Mouse (Mus musculus): ENCODE measurements around the gene Efna2. TPM values are rescaled to one million over a fixed set of nuclear protein-coding genes. Genes with fewer than 3 reads are reported as not detected.

The Efna2 gene
- total RNA-seq, 1 experiment from 2014 or later, result not detected

DNA sequence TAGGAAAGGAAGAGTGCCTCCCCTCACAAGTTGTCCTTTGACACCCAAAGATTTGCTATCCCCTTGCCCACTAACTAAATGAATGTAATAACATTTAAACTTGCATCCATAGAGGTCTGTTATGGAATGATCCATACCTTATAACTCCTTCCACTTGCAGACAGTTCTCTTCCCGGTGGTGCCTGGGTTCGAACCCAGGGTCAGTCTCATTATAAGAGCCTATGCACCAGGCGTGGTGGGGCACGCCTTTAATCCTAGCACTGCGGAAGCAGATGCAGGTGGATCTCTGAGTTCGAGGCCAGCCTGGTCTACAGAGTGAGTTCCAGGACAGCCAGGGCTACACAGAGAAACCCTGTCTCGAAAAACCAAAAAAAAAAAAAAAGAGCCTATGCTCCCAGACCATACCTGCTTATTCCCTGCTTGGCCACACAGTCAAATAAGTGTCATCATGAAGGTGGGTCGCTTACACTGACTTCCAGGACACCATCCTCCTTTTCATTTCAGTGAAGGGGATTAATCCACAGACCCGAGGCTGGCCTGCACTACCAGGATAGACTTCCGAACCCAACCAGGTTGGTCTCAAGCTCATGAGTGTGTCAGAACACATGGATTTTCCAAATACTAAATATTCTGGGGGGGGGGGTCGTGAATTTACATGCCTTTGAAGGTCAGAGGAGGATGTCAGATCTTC lies 39.2 kb upstream of the Efna2 start:
- no peak for ATAC-seq (replicated peaks in 1 of 2; ENCODE audit: insufficient read depth in 1 of 2, low FRiP score in 2 of 2, low TSS enrichment in 1 of 2, low read depth in 1 of 2, poor library complexity in 2 of 2, severe bottlenecking in 2 of 2)

DNA sequence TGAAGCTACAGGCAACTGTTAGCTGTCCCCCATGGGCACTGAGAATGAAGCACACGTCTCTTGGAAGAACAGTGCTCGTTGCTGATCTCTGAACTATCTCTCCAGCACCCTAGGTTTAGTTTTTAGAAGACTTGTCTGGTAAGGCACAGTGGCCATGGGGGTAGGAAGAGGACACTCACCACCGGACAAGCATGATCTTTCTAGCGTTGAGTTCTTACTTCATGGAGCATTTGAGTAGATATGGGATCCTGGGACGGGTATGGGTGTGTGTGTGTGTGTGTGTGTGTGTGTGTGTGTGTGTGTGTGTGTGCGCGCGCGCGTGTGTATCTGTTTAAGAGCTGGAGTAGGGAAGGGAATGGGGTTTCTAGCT lies 38.6 kb upstream of the Efna2 start, which contains the start of gene Cbarp:
Gene Cbarp, minus strand, starts transcription at position 170 of the 370 bp plus-strand sequence.
- ATAC-seq (replicated peaks in 1 of 2; ENCODE audit: insufficient read depth in 1 of 2, low FRiP score in 2 of 2, low TSS enrichment in 1 of 2, low read depth in 1 of 2, poor library complexity in 2 of 2, severe bottlenecking in 2 of 2), result no peak

DNA sequence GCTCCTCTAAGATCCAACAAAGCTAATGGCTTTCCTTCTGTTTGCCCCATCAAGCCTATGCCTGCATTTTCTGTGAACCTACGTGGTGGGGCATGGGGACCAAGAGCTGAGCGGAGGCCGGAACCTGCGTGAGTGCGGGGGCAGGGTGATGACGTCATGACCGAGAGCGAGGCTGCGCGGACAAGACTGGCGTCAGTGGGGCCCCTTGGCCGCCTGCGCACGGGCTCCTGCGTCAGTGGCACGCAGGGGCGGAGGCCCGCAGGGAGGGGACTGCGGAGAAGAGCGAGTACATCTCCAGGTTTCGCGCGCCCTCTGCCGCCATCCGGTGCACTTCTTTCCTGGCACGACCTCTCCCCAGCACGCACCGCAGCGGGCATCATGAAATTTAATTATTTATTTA lies 38.0 kb upstream of the Efna2 start:
- ATAC-seq (replicated peaks in 1 of 2; ENCODE audit: insufficient read depth in 1 of 2, low FRiP score in 2 of 2, low TSS enrichment in 1 of 2, low read depth in 1 of 2, poor library complexity in 2 of 2, severe bottlenecking in 2 of 2), result peak; percentile 68 to 78

DNA sequence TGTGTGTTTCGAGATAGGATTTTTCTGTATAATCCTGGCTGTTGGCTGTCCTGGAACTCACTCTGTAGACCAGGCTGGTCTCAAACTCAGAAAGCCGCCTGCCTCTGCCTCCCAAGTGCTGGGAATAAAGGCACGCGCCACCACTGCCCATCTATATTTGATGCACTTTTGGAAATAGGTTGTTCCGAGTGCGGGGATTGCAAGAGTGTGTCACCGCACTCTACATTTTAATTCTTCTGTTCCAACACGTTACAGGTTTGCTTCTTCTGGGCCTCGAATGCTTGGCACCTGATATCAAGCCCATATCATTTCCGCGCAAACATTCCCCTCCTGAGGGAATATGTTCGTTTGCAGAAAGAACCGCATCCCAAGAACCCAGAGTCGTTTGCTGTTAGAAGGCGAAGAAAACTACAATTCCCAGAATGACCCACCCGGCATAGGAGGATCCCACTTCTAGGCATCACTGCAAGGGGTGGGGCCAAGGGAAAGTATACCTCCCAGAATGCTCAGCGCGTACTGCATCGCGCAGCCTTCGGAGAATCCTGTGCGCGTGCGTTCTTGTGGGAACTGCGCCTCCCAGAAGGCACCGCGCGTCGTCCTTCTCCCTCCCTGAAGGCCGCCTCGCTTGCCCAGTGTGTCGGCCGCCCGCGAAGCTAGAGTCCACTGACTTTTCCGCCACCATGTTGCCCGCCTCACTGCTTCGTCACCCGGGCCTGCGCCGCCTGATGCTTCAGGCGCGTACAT lies 37.3 kb upstream of the Efna2 start:
- peak; percentile 70 to 76 for ATAC-seq (replicated peaks in 1 of 2; ENCODE audit: insufficient read depth in 1 of 2, low FRiP score in 2 of 2, low TSS enrichment in 1 of 2, low read depth in 1 of 2, poor library complexity in 2 of 2, severe bottlenecking in 2 of 2)

DNA sequence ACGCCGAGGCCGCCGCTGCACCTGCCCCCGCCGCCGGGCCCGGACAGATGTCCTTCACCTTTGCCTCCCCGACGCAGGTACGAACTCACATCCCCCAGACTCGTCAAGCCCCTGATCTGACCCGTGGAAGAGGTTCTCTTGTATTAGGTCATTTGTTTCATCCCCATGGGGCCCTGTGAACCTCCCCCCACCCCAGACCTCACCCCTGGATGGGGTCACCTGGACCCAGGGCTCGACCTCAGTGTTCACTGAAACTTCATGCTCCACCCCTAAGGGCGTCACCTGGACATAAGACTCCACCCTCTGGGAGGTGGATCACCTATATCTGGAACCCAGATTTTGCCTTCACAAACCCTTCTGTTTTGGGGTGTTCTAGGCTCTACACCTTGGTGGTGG lies 36.8 kb upstream of the Efna2 start:
- ATAC-seq (replicated peaks in 1 of 2; ENCODE audit: insufficient read depth in 1 of 2, low FRiP score in 2 of 2, low TSS enrichment in 1 of 2, low read depth in 1 of 2, poor library complexity in 2 of 2, severe bottlenecking in 2 of 2), result no peak

DNA sequence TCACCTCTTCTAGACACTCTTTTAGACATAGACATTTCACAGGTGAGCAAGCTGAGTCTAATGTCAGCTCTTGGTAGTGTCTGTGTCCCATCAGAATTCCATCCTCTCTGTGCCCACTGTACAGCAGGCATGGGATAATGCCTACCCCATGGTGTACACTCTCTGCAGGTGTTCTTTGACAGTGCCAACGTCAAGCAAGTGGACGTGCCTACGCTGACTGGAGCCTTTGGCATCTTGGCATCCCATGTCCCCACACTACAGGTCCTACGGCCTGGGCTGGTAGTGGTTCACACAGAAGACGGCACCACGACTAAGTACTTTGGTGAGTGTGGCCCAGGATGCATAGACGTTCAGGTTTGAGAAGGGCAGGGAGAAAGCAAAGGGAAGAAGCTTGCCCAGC lies 35.6 kb upstream of the Efna2 start:
- no peak for ATAC-seq (replicated peaks in 1 of 2; ENCODE audit: insufficient read depth in 1 of 2, low FRiP score in 2 of 2, low TSS enrichment in 1 of 2, low read depth in 1 of 2, poor library complexity in 2 of 2, severe bottlenecking in 2 of 2)

DNA sequence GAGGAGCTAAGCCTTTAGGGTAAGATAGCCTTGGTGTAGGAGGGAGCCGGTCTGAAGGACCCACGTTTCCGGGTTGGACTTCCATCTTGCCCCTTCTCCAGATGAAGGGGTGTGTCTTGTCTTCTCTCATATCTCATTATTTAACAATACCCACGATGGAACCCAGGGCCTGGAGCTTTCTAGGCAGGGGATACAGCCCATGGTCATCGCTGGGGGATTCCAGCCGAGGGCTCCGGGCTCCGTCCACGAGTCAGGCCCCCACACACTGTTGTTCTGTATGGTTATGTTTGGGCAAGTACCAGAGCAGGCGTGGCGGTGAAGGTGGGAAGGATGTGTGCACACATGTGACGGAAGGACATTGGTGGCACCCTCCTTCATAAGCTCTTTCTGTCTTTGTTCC lies 35.1 kb upstream of the Efna2 start:
- ATAC-seq (replicated peaks in 1 of 2; ENCODE audit: insufficient read depth in 1 of 2, low FRiP score in 2 of 2, low TSS enrichment in 1 of 2, low read depth in 1 of 2, poor library complexity in 2 of 2, severe bottlenecking in 2 of 2), result no peak

DNA sequence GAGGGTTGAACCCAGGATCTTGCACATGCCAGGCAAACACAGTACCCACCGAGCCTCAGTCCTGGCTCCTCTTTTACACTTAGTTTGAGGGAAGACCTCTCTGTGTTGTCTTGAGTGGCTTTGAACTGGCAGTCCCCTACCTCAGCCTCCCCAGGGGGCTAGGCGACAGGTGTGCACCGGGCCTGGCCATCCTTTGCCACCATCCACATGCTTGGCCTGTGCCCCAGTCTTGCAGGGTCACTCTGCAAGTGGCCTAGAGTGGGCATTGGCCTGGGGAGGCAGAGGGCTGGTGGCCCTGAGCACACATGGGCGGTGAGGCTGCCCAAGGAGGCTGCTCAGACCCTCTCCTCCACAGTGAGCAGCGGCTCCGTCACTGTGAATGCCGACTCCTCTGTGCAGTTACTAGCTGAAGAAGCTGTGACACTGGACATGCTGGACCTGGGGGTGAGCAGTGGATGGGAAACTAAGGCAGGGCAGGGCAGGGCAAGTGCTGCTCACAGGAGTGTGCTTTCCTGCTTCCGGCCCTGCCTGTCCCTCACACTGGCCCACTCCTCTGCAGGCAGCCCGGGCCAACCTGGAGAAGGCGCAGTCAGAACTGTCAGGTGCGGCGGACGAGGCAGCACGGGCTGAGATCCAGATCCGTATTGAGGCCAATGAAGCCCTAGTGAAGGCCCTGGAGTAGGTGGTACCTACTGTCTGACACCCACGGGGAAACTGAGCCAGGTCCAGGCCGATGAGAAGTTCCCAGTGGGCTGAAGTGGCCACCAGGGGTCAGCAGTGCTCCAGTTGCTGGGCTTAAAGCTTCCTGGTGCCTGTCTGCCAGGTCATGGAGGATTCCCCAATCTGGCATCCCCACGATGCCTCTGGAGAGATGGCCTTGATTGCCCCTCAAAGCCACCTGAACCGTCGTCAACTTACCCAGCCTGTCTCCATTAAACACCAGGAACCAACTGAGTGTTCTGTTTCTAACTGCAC lies 34.1 kb upstream of the Efna2 start:
- no peak for ATAC-seq (replicated peaks in 1 of 2; ENCODE audit: insufficient read depth in 1 of 2, low FRiP score in 2 of 2, low TSS enrichment in 1 of 2, low read depth in 1 of 2, poor library complexity in 2 of 2, severe bottlenecking in 2 of 2)

DNA sequence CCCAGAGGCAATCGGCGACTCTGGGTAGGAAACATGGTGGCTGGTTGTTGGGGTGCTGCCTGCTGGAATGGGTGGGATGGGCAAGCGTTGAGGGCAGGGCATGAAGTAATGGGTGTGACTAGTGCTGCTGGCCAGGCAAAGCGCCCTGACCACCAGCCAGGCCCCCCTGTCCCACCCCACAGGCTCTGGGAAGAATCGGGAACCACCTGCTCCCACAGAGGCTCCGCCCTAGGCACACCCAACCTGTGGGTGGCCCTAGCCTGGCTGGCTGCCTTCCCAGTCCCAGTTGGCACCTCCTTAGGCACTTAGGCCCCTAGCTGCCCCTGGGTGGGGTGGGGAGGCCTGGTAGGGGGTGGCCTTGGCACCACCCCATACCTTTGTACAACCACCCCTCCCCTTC lies 33.4 kb upstream of the Efna2 start:
- ATAC-seq (replicated peaks in 1 of 2; ENCODE audit: insufficient read depth in 1 of 2, low FRiP score in 2 of 2, low TSS enrichment in 1 of 2, low read depth in 1 of 2, poor library complexity in 2 of 2, severe bottlenecking in 2 of 2), result no peak

DNA sequence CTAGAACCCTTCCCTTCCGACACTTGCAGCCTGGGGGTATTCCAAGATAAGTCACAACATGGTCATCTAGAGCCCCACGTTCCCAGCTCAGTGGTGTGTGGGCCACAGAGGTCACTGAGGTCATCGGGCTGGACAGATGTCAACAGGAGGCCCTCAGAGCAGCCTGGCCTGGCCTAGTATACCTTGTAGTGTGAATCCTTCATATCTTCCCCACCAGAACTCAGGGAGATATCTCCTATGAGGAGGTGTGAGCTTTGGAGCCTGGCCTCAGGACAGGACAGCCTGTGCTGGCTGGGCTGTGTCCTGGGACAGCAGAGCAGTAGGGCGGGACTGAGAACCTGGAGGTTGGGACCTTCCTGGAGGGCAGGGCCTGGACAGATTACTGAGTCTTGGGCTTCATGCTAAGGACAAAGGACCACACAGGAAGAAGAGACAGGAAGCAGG lies 32.7 kb upstream of the Efna2 start:
- no peak for ATAC-seq (replicated peaks in 1 of 2; ENCODE audit: insufficient read depth in 1 of 2, low FRiP score in 2 of 2, low TSS enrichment in 1 of 2, low read depth in 1 of 2, poor library complexity in 2 of 2, severe bottlenecking in 2 of 2)

DNA sequence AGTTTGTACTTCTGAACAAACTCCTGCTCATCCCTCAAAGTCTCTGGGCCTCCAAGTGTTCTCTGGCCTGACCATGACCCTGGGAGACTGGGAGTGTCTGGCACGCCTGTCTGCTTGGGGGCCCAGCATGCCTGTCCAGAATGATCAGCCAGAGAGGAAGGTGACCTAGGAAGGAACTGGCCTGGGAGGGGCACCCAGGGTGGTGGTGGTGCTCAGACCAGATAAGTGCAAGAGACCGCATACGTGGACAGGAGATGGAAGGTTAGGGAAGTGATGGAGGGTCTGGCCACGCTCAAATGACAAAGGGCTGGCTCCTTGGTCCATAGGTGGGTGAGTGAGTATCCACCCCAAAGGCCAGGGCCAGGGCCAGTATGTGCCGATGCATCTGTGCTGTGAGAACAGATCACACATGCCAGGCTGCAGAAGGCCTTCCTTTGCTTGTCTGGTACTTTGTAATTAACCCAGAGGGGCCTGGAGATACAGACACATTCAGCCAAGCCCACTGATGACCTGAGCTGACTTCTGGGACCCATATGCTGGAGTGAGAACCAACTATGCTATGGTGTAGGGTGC lies 32.0 kb upstream of the Efna2 start:
- no peak for ATAC-seq (replicated peaks in 1 of 2; ENCODE audit: insufficient read depth in 1 of 2, low FRiP score in 2 of 2, low TSS enrichment in 1 of 2, low read depth in 1 of 2, poor library complexity in 2 of 2, severe bottlenecking in 2 of 2)

DNA sequence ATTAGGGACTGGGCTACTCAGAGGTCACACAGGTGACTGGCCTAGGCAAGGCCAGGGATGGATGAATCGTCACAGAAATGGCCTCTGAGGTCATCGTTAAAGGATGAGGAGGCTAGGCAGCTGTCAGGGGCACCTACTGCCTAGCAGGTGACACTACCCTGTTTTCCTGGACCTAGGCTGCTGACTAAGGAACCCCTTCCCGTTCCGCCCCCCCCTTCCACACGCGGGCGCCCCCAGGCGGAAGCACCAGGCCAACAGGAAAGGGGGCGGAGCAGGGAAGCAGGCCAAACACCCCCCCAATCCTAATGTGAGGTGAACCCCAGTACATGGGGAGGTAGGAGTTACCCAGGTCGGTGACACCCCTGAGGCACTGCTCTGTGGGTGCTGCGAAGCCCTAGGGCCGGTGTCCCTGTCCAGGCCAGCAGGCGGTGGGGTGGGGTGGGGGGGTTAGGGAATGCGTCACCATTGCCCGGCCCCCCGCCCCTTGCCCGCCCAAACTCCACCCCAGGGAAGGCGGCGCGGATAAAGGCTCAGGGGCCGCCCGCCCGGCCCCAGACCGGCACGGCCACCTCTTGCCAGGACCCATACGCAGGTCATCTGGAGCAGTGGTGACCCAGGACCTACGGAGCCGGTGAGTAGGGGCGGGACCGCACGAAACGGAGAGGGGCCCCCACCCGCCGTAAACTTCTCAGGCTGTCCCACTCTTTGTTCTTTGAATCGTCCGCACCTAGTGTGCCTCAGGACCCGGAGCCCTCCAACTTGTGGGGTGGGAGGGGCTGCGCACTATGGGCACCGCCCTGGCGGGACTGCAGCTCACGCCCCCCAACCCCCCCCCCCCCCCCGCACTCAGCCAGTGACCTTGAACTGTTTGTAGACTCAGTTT lies 31.3 kb upstream of the Efna2 start, which contains the start of gene Midn:
Gene Midn, plus strand, starts transcription at position 554 of the 883 bp plus-strand sequence.
- ATAC-seq (replicated peaks in 1 of 2; ENCODE audit: insufficient read depth in 1 of 2, low FRiP score in 2 of 2, low TSS enrichment in 1 of 2, low read depth in 1 of 2, poor library complexity in 2 of 2, severe bottlenecking in 2 of 2), result peak; percentile 3 to 13; a peak in 3 of 4 replicates

DNA sequence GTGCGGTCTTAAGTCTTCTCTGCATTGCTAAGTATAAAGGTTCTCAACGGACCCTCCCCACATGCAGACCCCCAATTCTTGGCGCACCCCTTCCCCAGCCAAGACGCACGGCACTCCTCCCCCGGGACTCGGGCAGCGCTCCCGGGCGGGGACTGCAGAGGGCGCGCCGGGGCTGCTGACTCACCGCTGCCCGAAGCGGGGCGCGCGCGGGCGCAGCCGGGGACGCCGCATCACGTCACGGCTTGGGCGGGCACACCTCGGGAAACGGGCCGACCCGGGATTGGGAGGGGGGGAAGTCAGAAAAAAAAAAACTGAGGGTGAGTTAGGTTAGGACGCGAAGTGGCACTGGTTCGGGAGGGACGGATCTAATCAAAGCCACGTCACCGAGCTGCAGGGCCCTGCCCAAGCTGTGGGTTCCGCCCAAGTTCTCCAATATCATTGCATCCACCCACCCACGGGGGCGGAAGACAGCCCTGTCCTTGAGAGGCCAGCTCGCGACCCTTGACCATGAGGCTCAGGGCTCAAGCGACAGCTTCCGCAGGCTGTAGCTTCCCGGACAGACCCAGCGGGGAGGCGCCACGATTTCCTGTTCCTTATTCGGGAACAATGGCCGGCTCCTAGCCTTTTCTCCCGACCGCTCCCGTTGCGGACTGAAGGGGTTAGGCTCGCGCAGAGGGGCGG lies 30.5 kb upstream of the Efna2 start:
- ATAC-seq (replicated peaks in 1 of 2; ENCODE audit: insufficient read depth in 1 of 2, low FRiP score in 2 of 2, low TSS enrichment in 1 of 2, low read depth in 1 of 2, poor library complexity in 2 of 2, severe bottlenecking in 2 of 2), result peak; percentile 12 to 38; a peak in 2 of 4 replicates

DNA sequence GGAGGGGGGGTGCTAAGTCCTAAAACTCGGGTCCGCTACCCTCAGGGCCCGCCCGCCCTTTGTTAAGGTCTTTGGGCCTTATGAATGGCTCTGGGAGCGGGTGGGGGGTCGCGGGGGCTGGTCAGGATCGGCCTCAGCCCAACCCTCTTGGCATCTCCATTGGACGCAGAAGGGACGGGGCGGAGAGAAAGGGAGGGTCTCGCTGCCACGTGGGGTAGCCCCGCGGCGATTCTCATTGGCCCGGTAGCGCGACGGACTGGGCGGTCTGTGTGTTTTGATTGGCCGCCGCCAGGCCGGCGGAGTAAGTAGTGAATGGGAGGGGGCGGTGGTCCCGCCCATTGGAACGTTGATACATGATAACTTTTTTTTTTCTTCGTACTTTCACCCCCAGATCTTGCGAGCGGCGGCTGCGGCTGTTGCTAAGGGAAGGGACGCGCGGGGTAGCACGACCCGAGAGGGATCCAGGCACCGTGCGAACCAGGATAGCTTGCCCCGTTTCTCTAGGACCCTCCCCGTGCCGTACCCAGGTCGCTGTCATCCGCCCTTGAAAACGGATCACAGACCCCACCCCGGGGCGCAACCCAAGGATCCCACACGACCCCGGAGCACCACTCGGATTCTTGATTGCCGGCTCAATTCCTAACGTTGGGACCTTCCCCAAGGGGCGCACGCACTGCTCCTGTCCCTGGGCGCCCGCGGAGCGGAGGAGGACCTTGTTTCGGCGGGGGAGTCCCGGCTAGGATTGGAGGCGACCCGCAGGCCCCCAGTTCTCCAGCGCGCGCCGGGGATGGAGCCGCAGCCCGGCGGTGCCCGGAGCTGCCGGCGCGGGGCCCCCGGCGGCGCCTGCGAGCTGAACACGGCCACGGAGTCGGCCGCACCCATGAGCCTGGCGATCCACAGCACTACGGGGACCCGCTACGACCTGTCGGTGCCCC lies 29.7 kb upstream of the Efna2 start:
- peak; percentile 68 for ATAC-seq (replicated peaks in 1 of 2; ENCODE audit: insufficient read depth in 1 of 2, low FRiP score in 2 of 2, low TSS enrichment in 1 of 2, low read depth in 1 of 2, poor library complexity in 2 of 2, severe bottlenecking in 2 of 2)
